Mouse (Mus musculus) CH12.LX (cell line): ENCODE measurements around the gene Pou3f1. TPM values are rescaled to one million over a fixed set of nuclear protein-coding genes. Genes with fewer than 3 reads are reported as not detected.

Source experiments
- DNase-seq: peaks from one replicate; pipeline ENCODE4 v3.0.0-alpha.2; 2013; ENCODE audit errors: extremely low read depth
- H3K27ac ChIP-seq: 2 replicates; pipeline ENCODE4 v1.5.1; 2012; ENCODE audit warnings: low read depth, mild to moderate bottlenecking, control low read depth, moderate library complexity; ENCODE audit not compliant: insufficient read depth
- H3K27me3 ChIP-seq: replicated peaks from 2 replicates; pipeline ENCODE3; 2012; ENCODE audit warnings: inconsistent platforms
- H3K36me3 ChIP-seq, 2 experiments: replicated peaks in 1 of 2; 2 replicates each; pipeline versions ENCODE3 to v1.6.1; 2012; ENCODE audit warnings: inconsistent platforms in 1 of 2, low read length in 1 of 2, mild to moderate bottlenecking in 1 of 2, mixed read lengths in 1 of 2, moderate library complexity in 1 of 2; ENCODE audit not compliant: control insufficient read depth in 1 of 2, insufficient read depth in 1 of 2
- H3K4me1 ChIP-seq, 2 experiments: 2 replicates each; pipeline ENCODE4 v1.6.1; 2012; ENCODE audit warnings: inconsistent platforms in 1 of 2, moderate library complexity in 1 of 2; ENCODE audit not compliant: insufficient read depth in 2 of 2, control insufficient read depth in 1 of 2
- H3K4me2 ChIP-seq: 2 replicates; pipeline ENCODE4 v1.6.1; 2012; ENCODE audit warnings: low read depth, mild to moderate bottlenecking, control low read depth; ENCODE audit not compliant: poor library complexity, insufficient read depth, severe bottlenecking
- H3K4me3 ChIP-seq, 3 experiments: fragments of 150-350 bp in 1 of 3; sonication (generic) in 1 of 3; replicated peaks in 1 of 3; 2 replicates each; pipeline versions ENCODE3 to v1.5.1; 2011 to 2012; ENCODE audit warnings: low read depth in 2 of 3, low read length in 2 of 3, mild to moderate bottlenecking in 2 of 3, moderate library complexity in 2 of 3, control low read depth in 1 of 3, improper control_type of control experiment in 1 of 3, inconsistent platforms in 1 of 3, mixed read lengths in 1 of 3; ENCODE audit not compliant: poor library complexity in 1 of 3
- H3K79me2 ChIP-seq: replicated peaks from 2 replicates; pipeline ENCODE4 v1.6.1; 2012; ENCODE audit warnings: mild to moderate bottlenecking, moderate library complexity; ENCODE audit not compliant: control insufficient read depth, poor library complexity, insufficient read depth, severe bottlenecking; ENCODE audit errors: extremely low read depth
- H3K9ac ChIP-seq: 2 replicates; pipeline ENCODE4 v1.6.1; 2012; ENCODE audit warnings: low read depth, mild to moderate bottlenecking, control low read depth, moderate library complexity; ENCODE audit not compliant: insufficient read depth
- H3K9me3 ChIP-seq: replicated peaks from 2 replicates; pipeline ENCODE3; 2012; ENCODE audit warnings: low read length, inconsistent platforms, mixed read lengths
- BHLHE40 ChIP-seq: IDR thresholded peaks from 2 replicates; pipeline ENCODE4 v1.6.1; 2011; ENCODE audit warnings: mild to moderate bottlenecking, low read depth, low read length, improper control_type of control experiment
- CHD1 ChIP-seq: IDR thresholded peaks from 2 replicates; pipeline ENCODE4 v1.6.1; 2012; ENCODE audit warnings: low read depth, low read length, improper control_type of control experiment, inconsistent platforms
- CHD2 ChIP-seq: IDR thresholded peaks from 2 replicates; pipeline ENCODE4 v1.6.1; 2011; ENCODE audit warnings: low read length, improper control_type of control experiment
- CTCF ChIP-seq, 2 experiments: IDR thresholded peaks in 1 of 2; conservative IDR thresholded peaks in 1 of 2; 2 replicates each; pipeline ENCODE4 v1.5.1; 2011 to 2012; ENCODE audit warnings: low read depth in 2 of 2, low read length in 2 of 2, improper control_type of control experiment in 1 of 2, inconsistent platforms in 1 of 2, mild to moderate bottlenecking in 1 of 2, moderate library complexity in 1 of 2
- E2F4 ChIP-seq: IDR thresholded peaks from 2 replicates; pipeline ENCODE4 v1.6.1; 2011; ENCODE audit warnings: low read depth, low read length, improper control_type of control experiment; ENCODE audit not compliant: insufficient replicate concordance
- ETS1 ChIP-seq: conservative IDR thresholded peaks from 2 replicates; pipeline ENCODE4 v1.6.1; 2012; ENCODE audit warnings: low read depth, mild to moderate bottlenecking, inconsistent platforms, low read length, improper control_type of control experiment, moderate library complexity
- GABPA ChIP-seq: IDR thresholded peaks from 2 replicates; pipeline ENCODE4 v1.6.1; 2012; ENCODE audit warnings: low read depth, low read length, improper control_type of control experiment, inconsistent platforms; ENCODE audit not compliant: insufficient replicate concordance
- JUN ChIP-seq: IDR thresholded peaks from 2 replicates; pipeline ENCODE4 v1.6.1; 2011; ENCODE audit warnings: low read depth, mild to moderate bottlenecking, low read length, improper control_type of control experiment, moderate library complexity; ENCODE audit not compliant: insufficient read depth
- JUND ChIP-seq: conservative IDR thresholded peaks from 2 replicates; pipeline ENCODE4 v1.6.1; 2011; ENCODE audit warnings: low read depth, low read length, improper control_type of control experiment
- MAX ChIP-seq: IDR thresholded peaks from 2 replicates; pipeline ENCODE4 v1.6.1; 2011; ENCODE audit warnings: low read length, improper control_type of control experiment
- MAZ ChIP-seq: IDR thresholded peaks from 2 replicates; pipeline ENCODE4 v1.6.1; 2012; ENCODE audit warnings: low read depth, mild to moderate bottlenecking, inconsistent platforms, low read length, improper control_type of control experiment, moderate library complexity
- MEF2A ChIP-seq: IDR thresholded peaks from 2 replicates; pipeline ENCODE4 v1.6.1; 2014; ENCODE audit warnings: low read depth, mild to moderate bottlenecking, inconsistent platforms, low read length, improper control_type of control experiment, borderline replicate concordance
- MXI1 ChIP-seq: IDR thresholded peaks from 2 replicates; pipeline ENCODE4 v1.6.1; 2011; ENCODE audit warnings: mild to moderate bottlenecking, low read depth, low read length, improper control_type of control experiment
- POLR2A ChIP-seq: IDR thresholded peaks from 2 replicates; pipeline ENCODE4 v1.6.1; 2011; ENCODE audit warnings: low read depth, mild to moderate bottlenecking, improper control_type of control experiment, low read length
- RAD21 ChIP-seq: IDR thresholded peaks from 2 replicates; pipeline ENCODE4 v1.6.1; 2011; ENCODE audit warnings: low read depth, mild to moderate bottlenecking, low read length, improper control_type of control experiment, moderate library complexity
- SMC3 ChIP-seq: IDR thresholded peaks from 2 replicates; pipeline ENCODE4 v1.6.1; 2011; ENCODE audit warnings: low read depth, low read length, improper control_type of control experiment
- TBP ChIP-seq: conservative IDR thresholded peaks from 2 replicates; pipeline ENCODE4 v1.6.1; 2011; ENCODE audit warnings: low read depth, low read length, improper control_type of control experiment
- UBTF ChIP-seq: IDR thresholded peaks from 2 replicates; pipeline ENCODE4 v1.6.1; 2012; ENCODE audit warnings: low read depth, mild to moderate bottlenecking, inconsistent platforms, low read length, improper control_type of control experiment, moderate library complexity
- ZC3H11A ChIP-seq: IDR thresholded peaks from 2 replicates; pipeline ENCODE4 v1.6.1; 2012; ENCODE audit warnings: low read depth, mild to moderate bottlenecking, inconsistent platforms, low read length, improper control_type of control experiment
- ZKSCAN1 ChIP-seq: IDR thresholded peaks from 2 replicates; pipeline ENCODE4 v1.6.1; 2012; ENCODE audit warnings: low read depth, inconsistent platforms, low read length, improper control_type of control experiment, borderline replicate concordance
- ZMIZ1 ChIP-seq: IDR thresholded peaks from 2 replicates; pipeline ENCODE4 v1.6.1; 2012; ENCODE audit warnings: low read depth, mild to moderate bottlenecking, inconsistent platforms, low read length, improper control_type of control experiment
- dilution Hi-C: fragments of 300-500 bp; cut with MboI; formaldehyde crosslinking; loops from 2 replicates; pipeline ENCODE4 v1.14.3; 2020; ENCODE audit warnings: low sequenced_read_pairs; ENCODE audit not compliant: extremely low pct_unique_long_range_greater_than_20kb, extremely low pct_ligation_motif_present
- in situ Hi-C: fragments of 300-500 bp; cut with MboI; formaldehyde crosslinking; loops from 3 replicates; pipeline ENCODE4 v1.14.3; 2019; ENCODE audit warnings: low sequenced_read_pairs, low pct_ligation_motif_present, low pct_unique_long_range_greater_than_20kb, mixed read lengths
- polyA plus RNA-seq: library from polyadenylated mRNA; unstranded; fragments of >175 nt; gene quantifications from 2 replicates; pipeline ENCODE4 v1.2.1, GENCODE M21; 2012; ENCODE audit warnings: low read depth; ENCODE audit not compliant: insufficient read length
- total RNA-seq, 2 experiments: library from RNA; depleted of rRNA; stranded (reverse); fragments of 300-350 nt in 1 of 2; fragments of >200 nt in 1 of 2; gene quantifications; 2 replicates each; pipeline ENCODE4 v1.2.3; 2012 to 2014

Gene Pou3f1
- total and polyA plus RNA-seq, 3 experiments, result not detected

- H3K36me3 ChIP-seq, result peaks cover 8 to 9% of the 10 kb centered on the region in 2 experiments
- H3K79me2 ChIP-seq, result peaks cover 19% of the 10 kb centered on the region
- peak overlapping the region; percentile 83 for H3K4me2 ChIP-seq
- H3K27ac ChIP-seq, result no peak overlapping the region
- H3K27me3 ChIP-seq, result no peaks in the 10 kb centered on the region
- peak overlapping the region; percentile 79 to 96 (median 79) for H3K4me3 ChIP-seq
- peak; percentile 77 for DNase-seq
- in situ Hi-C loops, result loop anchor here (10.0 kb wide), 1 partner anchor 364 kb away; the partner anchor contains the start of genes Dnali1 and Snip1
- peaks cover 26 to 50% of the 10 kb centered on the region in 2 experiments for H3K4me1 ChIP-seq
- no peak for TF ChIP-seq SMC3
- no peak for TF ChIP-seq ETS1
- TF ChIP-seq RAD21, result no peak
- TF ChIP-seq CTCF (conservative IDR thresholded peaks at IDR 0.05 in 1 of 2, IDR thresholded peaks at IDR 0.05 in 1 of 2; ENCODE audit: low read depth in 2 of 2, low read length in 2 of 2), result no peak
- TF ChIP-seq POLR2A, result 0 out of 2 replicates have a peak, but pooled peaks have one; percentile 31
- TF ChIP-seq ZC3H11A, result no peak
- no peak for TF ChIP-seq ZKSCAN1
- peak; percentile 78 for TF ChIP-seq CHD2
- TF ChIP-seq MEF2A, result no peak; the same call in 1 of the 2 replicates
- 0 out of 2 replicates have a peak, but pooled peaks have one; percentile 11 for TF ChIP-seq UBTF
- TF ChIP-seq MXI1, result no peak
- no peak for TF ChIP-seq E2F4
- TF ChIP-seq JUN, result no peak
- no peak for TF ChIP-seq JUND
- no peak for TF ChIP-seq GABPA
- TF ChIP-seq ZMIZ1, result no peak
- no peak for TF ChIP-seq MAX
- TF ChIP-seq CHD1, result no peak
- dilution Hi-C loops, result no loop called here
- H3K9me3 ChIP-seq, result peaks cover 2% of the 10 kb centered on the region
- H3K9ac ChIP-seq, result peak overlapping the region; percentile 93
Observed at GRCm38 (mm10) chr4:124701052-124701845, 44.6 kb downstream of the Pou3f1 start.

GRCm38 (mm10) chr4:124701916-124702315, 45.3 kb downstream of the Pou3f1 start:
- dilution Hi-C loops, result no loop called here

More at GRCm38 (mm10) chr4:124701916-124702315, 45.3 kb downstream of the Pou3f1 start:
- DNase-seq, result no peak
- in situ Hi-C loops, result loop anchor here (10.0 kb wide), 1 partner anchor 363 kb away; the partner anchor contains the start of genes Dnali1 and Snip1
- Histone ChIP-seq H3K27me3 (no peaks in the 10 kb centered on the region), H3K36me3 (peaks cover 9 to 14% of the 10 kb centered on the region in 2 experiments), H3K9me3 (peaks cover 2% of the 10 kb centered on the region), H3K79me2 (peaks cover 19% of the 10 kb centered on the region), H3K27ac (no peak overlapping the region), H3K4me3 (peak overlapping the region in 2 of 3 experiments; percentile 79), H3K4me2 (peak overlapping the region; percentile 83), H3K4me1 (peaks cover 26 to 52% of the 10 kb centered on the region in 2 experiments), H3K9ac (peak overlapping the region; percentile 22; the same call in 1 of the 2 replicates)
- TF ChIP-seq ZKSCAN1, result no peak
- no peak for TF ChIP-seq TBP
- TF ChIP-seq E2F4, result no peak
- no peak for TF ChIP-seq JUN
- TF ChIP-seq MAZ, result no peak
- no peak for TF ChIP-seq MXI1
- TF ChIP-seq POLR2A, result no peak
- no peak for TF ChIP-seq CHD1
- TF ChIP-seq ETS1, result no peak
- no peak for TF ChIP-seq CHD2
- TF ChIP-seq BHLHE40, result no peak
